Mouse (Mus musculus): ENCODE measurements at regions not wholly inside any gene's neighbourhood (a gene's known extent, or its start where the extent isn't known, plus 50 kb on each side); places are given as distances from the start of the nearest gene placed in this dataset.
A peak's percentile ranks its signal among the peaks of the same experiment; 100 is the strongest.
"Not testable (repeated sequence)": the region's sequence is repeated elsewhere in the genome, so short reads cannot be mapped to it uniquely, and the experiment has no call there.

- no peak for DNase-seq (ENCODE audit: low read depth, low spot score)
Observed at GRCm38 (mm10) chr12:46636888-46637287, 181.8 kb downstream of the Nova1 start.

- peak; percentile 49 for DNase-seq (ENCODE audit: low read depth, low spot score)
Observed at GRCm38 (mm10) chr12:46635125-46635772, 183.5 kb downstream of the Nova1 start.

GRCm38 (mm10) chr12:46634771-46635124 is 184.0 kb downstream of the Nova1 start:
- DNase-seq (ENCODE audit: low read depth, low spot score) = no peak

- DNase-seq (ENCODE audit: low read depth, low spot score) = not testable (repeated sequence)
Observed at GRCm38 (mm10) chr12:46632384-46632783, 186.3 kb downstream of the Nova1 start.

- no peak for DNase-seq (ENCODE audit: low read depth, low spot score)
Observed at GRCm38 (mm10) chr12:46627320-46627719, 191.4 kb downstream of the Nova1 start.

GRCm38 (mm10) chr12:46611439-46611838 is 207.3 kb downstream of the Nova1 start:
- no peak for DNase-seq (ENCODE audit: low read depth, low spot score)

GRCm38 (mm10) chr12:46609580-46610311 is 209.0 kb downstream of the Nova1 start:
- DNase-seq (ENCODE audit: low read depth, low spot score) = no peak

GRCm38 (mm10) chr12:46608290-46608910 is 210.3 kb downstream of the Nova1 start:
- DNase-seq (ENCODE audit: low read depth, low spot score) = no peak

GRCm38 (mm10) chr12:46597200-46597599 is 221.5 kb downstream of the Nova1 start:
- DNase-seq (ENCODE audit: low read depth, low spot score) = no peak

- DNase-seq (ENCODE audit: low read depth, low spot score) = no peak
Observed at GRCm38 (mm10) chr12:46568665-46569064, 250.1 kb downstream of the Nova1 start.

- no peak for DNase-seq (ENCODE audit: low read depth, low spot score)
Observed at GRCm38 (mm10) chr12:46566324-46566723, 252.4 kb downstream of the Nova1 start.

GRCm38 (mm10) chr12:46520942-46521341 is 297.8 kb downstream of the Nova1 start:
- no peak for DNase-seq (ENCODE audit: low read depth, low spot score)

GRCm38 (mm10) chr12:46507829-46508228 is 310.9 kb downstream of the Nova1 start:
- DNase-seq (ENCODE audit: low read depth, low spot score) = no peak

- DNase-seq (ENCODE audit: low read depth, low spot score) = no peak
Observed at GRCm38 (mm10) chr12:46492465-46492864, 326.3 kb downstream of the Nova1 start.

GRCm38 (mm10) chr12:46450888-46451287 is 367.8 kb downstream of the Nova1 start:
- DNase-seq (ENCODE audit: low read depth, low spot score) = no peak

GRCm38 (mm10) chr12:46444644-46445313 is 373.9 kb downstream of the Nova1 start:
- no peak for DNase-seq (ENCODE audit: low read depth, low spot score)

- no peak for DNase-seq (ENCODE audit: low read depth, low spot score)
Observed at GRCm38 (mm10) chr12:46419591-46419990, 399.1 kb downstream of the Nova1 start.

- DNase-seq (ENCODE audit: low read depth, low spot score) = no peak
Observed at GRCm38 (mm10) chr12:46418990-46419389, 399.7 kb downstream of the Nova1 start.

GRCm38 (mm10) chr12:46416765-46417404 is 401.8 kb downstream of the Nova1 start:
- no peak for DNase-seq (ENCODE audit: low read depth, low spot score)

- no peak for DNase-seq (ENCODE audit: low read depth, low spot score)
Observed at GRCm38 (mm10) chr12:46416250-46416649, 402.5 kb downstream of the Nova1 start.

GRCm38 (mm10) chr12:46405674-46406073 is 413.1 kb downstream of the Nova1 start:
- DNase-seq (ENCODE audit: low read depth, low spot score) = no peak

GRCm38 (mm10) chr12:46399653-46399975 is 419.1 kb downstream of the Nova1 start:
- no peak for DNase-seq (ENCODE audit: low read depth, low spot score)

Measured in A20 (cell line).